Mouse (Mus musculus) adrenal gland (tissue): ENCODE measurements around the gene Cep55.

ENCODE experiments used
- intact Hi-C: fragments of 180-260 bp; cut with DNase I; formaldehyde crosslinking; loops from one replicate; pipeline ENCODE4 v1.15.1; 2025

The Cep55 gene

GRCm38 (mm10) chr19:38096231-38096630, 41.4 kb downstream of the Cep55 start:
- intact Hi-C loops: no loop called here

GRCm38 (mm10) chr19:38096858-38097758, 42.3 kb downstream of the Cep55 start, which contains the start of gene Ffar4:
TSS of gene Ffar4 (plus strand) at chr19:38097071.
- intact Hi-C loops: no loop called here

GRCm38 (mm10) chr19:38107871-38108270, 53.1 kb downstream of the Cep55 start:
- intact Hi-C loops: no loop called here

- intact Hi-C loops: no loop called here
Observed at GRCm38 (mm10) chr19:38109506-38110242, 54.9 kb downstream of the Cep55 start.

GRCm38 (mm10) chr19:38111056-38111455, 56.2 kb downstream of the Cep55 start:
- intact Hi-C loops: no loop called here

- intact Hi-C loops: no loop called here
Observed at GRCm38 (mm10) chr19:38112575-38112974, 57.8 kb downstream of the Cep55 start.

- intact Hi-C loops: no loop called here
Observed at GRCm38 (mm10) chr19:38114834-38115491, 60.2 kb downstream of the Cep55 start.

- intact Hi-C loops: no loop called here
Observed at GRCm38 (mm10) chr19:38120123-38120760, 65.4 kb downstream of the Cep55 start.

- intact Hi-C loops: no loop called here
Observed at GRCm38 (mm10) chr19:38123921-38124320, 69.1 kb downstream of the Cep55 start.
